Mouse (Mus musculus) left cerebral cortex, adult 9 months (tissue): ENCODE results near the gene Esrrg.

Source experiments
- DNase-seq, 2 experiments: peaks; one replicate each; pipeline ENCODE4 v3.0.0; 2022; ENCODE audit warnings: low spot score in 2 of 2

The Esrrg gene

DNA sequence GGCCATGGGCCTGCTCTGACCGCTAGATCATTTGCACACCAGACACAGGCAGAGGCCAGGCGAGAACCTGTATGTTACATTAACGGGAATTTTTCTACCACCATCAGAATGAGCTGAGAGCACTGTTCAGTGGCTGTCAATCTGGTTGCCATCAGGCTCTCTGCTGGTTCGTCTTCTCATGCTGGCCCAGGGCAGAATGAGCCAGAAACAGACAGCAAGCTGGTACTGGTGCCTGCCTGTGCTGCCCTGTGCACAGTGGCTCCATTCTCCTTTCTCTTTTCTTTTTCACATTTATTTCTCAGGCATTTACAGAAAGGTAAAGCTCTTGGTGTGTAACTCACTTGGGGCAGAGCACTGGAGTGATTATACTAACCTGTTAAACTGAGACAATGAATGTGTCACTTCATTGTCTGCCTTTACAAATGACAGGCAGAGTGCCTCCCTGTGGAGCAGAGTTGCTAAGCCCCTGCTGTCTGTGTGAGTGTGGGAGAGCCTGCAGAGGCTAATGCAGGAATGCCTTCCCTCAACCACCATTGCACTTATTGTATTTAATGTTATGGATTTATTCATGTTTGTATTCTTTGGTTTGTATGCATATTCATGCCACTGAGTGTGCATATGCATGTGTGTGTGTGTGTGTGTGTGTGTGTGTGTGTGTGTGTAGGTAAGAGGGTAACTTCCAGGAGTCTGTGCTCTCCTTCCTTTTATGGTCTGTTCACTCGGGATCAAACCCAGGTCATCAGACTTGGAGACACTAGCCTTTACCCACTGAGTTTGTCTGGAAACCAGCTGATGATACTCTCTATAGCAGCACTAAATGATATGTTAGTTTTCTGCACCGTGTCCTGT, 651.9 kb downstream of the Esrrg start:
- DNase-seq: no peak

GRCm38 (mm10) chr1:188261903-188262682, 653.5 kb downstream of the Esrrg start, which contains the start of gene Ush2a:
Gene Ush2a, plus strand, starts transcription at chr1:188262023.
- no peak for DNase-seq
